Mouse (Mus musculus): Measurements from ENCODE around the gene Thsd4. TPM values are rescaled to one million over a fixed set of nuclear protein-coding genes. Genes with fewer than 3 reads are reported as not detected.

Gene Thsd4
- polyA plus RNA-seq, 1 experiment from 2014 or later = 4.3 TPM

DNA sequence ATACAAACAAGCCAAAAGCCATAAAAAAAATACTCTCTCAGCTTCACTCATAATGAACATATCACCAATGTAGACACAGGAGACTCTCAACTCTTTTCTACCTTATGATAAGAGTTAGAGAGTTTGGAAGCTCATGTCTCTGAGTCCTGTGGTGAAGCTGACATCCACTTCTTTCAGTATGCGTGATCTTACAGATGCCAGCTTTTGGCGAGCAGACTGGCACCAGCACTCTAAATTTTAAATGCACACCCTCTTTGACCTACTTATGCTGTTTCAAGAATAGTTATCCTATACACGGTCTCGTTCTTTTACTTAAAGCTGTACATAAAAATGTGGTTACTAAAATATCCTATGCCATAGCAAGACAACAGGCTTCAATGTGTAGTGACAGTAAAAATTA is 524.1 kb downstream of the Thsd4 start:
- no peaks in the 10 kb centered on the region for H3K36me3 ChIP-seq (ENCODE audit: control insufficient read depth, insufficient read depth, low read length)
- H3K27me3 ChIP-seq (ENCODE audit: control insufficient read depth, insufficient read depth, low read depth, low read length) = no peaks in the 10 kb centered on the region
- H3K4me2 ChIP-seq (ENCODE audit: low read length) = no peak overlapping the region
- H3K27ac ChIP-seq (ENCODE audit: low read length) = no peak overlapping the region
- H3K4me3 ChIP-seq (ENCODE audit: low read depth, low read length) = no peak overlapping the region
- H3K4me1 ChIP-seq (ENCODE audit: control insufficient read depth, insufficient read depth, low read length) = no peaks in the 10 kb centered on the region
- 93% methylated on average over 4 of the region's 4 CpGs for WGBS
- H3K9me3 ChIP-seq (replicated peaks; ENCODE audit: control insufficient read depth, low read length, poor library complexity, severe bottlenecking) = no peaks in the 10 kb centered on the region
- H3K9ac ChIP-seq (ENCODE audit: low read depth, low read length) = no peak overlapping the region
- ATAC-seq = no peak

DNA sequence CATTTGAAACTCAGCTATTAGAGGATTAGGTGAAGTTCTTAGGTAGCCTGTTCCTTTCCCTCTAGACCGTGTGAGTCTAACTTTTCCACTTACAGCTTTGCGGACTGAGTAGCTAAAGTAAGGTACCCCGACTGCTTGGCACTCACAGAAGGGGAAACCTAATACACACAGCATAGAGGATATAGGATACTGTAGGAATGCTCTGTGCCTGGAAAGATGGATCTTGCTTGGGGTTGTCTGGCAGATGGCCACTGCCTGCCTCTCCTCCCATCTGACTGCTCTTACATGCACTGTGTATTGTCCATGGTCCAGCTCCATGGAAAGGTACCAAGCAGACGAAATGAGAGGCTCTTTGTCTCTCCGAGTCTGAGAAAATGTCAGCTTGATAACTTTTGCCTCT is 530.4 kb downstream of the Thsd4 start:
- Histone ChIP-seq H3K27me3 (ENCODE audit: control insufficient read depth, insufficient read depth, low read depth, low read length) (no peaks in the 10 kb centered on the region), H3K4me3 (ENCODE audit: low read depth, low read length) (no peak overlapping the region), H3K9ac (ENCODE audit: low read depth, low read length) (no peak overlapping the region), H3K9me3 (replicated peaks; ENCODE audit: control insufficient read depth, low read length, poor library complexity, severe bottlenecking) (no peaks in the 10 kb centered on the region), H3K4me2 (ENCODE audit: low read length) (no peak overlapping the region), H3K27ac (ENCODE audit: low read length) (no peak overlapping the region), H3K36me3 (ENCODE audit: control insufficient read depth, insufficient read depth, low read length) (no peaks in the 10 kb centered on the region), H3K4me1 (ENCODE audit: control insufficient read depth, insufficient read depth, low read length) (no peaks in the 10 kb centered on the region)
- WGBS = 83% methylated on average over 5 of the region's 5 CpGs
- ATAC-seq = no peak

DNA sequence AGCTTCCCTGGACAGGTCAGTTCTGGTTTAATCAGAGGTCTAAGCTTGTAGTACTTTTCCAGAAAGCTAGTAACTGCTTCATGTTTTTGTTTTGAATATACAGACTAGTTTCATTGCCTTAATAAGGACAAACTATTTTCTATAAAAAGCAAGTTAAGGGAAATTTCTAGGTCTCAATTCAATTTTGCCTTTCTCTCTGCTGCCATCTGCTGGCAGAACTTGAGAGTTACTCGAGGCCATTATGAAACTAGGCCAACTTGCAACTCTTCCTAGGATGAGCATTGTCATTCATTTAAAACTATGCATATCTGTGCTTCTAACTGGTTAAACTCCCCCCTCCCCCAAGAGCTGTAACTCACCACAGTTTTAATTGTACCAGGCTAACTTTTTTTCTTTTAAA is 532.0 kb downstream of the Thsd4 start:
- H3K9ac ChIP-seq (ENCODE audit: low read depth, low read length) = no peak overlapping the region
- no peaks in the 10 kb centered on the region for H3K36me3 ChIP-seq (ENCODE audit: control insufficient read depth, insufficient read depth, low read length)
- H3K27ac ChIP-seq (ENCODE audit: low read length) = no peak overlapping the region
- no peaks in the 10 kb centered on the region for H3K4me1 ChIP-seq (ENCODE audit: control insufficient read depth, insufficient read depth, low read length)
- no peaks in the 10 kb centered on the region for H3K9me3 ChIP-seq (replicated peaks; ENCODE audit: control insufficient read depth, low read length, poor library complexity, severe bottlenecking)
- H3K4me3 ChIP-seq (ENCODE audit: low read depth, low read length) = no peak overlapping the region
- H3K27me3 ChIP-seq (ENCODE audit: control insufficient read depth, insufficient read depth, low read depth, low read length) = no peaks in the 10 kb centered on the region
- no peak overlapping the region for H3K4me2 ChIP-seq (ENCODE audit: low read length)
- 0% methylated on average over 1 of the region's 1 CpGs for WGBS
- no peak for ATAC-seq

DNA sequence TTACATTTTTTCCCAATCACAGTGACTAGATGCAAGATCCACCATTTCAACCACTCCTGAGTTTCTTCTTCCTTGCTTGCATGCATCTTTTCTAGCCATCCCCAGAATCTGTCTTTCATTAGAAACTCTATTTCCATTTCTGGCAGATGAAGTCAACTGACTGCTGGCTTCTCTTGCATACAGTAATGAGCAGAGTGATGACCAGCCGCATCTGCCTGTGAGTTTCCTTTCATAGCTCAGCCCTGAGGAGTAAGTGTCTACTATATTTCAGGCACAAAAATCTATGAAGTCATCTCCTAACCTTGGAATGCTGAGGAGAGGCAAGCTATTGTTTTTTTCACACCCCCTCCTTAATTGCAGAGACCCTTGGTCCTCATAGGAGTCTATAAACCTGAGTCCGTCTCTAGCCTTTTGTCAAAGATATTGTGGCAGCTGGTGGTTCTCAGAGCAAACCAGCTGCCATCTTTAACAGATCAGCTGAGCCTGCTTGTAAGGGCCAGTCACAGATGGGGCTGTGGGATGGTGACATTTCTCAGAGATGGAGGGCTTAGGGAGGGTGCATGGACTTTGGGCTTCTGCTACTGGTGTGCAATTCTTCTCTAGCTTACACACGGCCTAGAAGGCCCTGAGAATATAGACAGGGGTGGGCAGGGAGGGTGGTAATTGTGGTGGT is 535.8 kb downstream of the Thsd4 start:
- H3K36me3 ChIP-seq (ENCODE audit: control insufficient read depth, insufficient read depth, low read length) = no peaks in the 10 kb centered on the region
- WGBS = 71% methylated on average over 3 of the region's 3 CpGs
- H3K4me2 ChIP-seq (ENCODE audit: low read length) = no peak overlapping the region
- H3K27ac ChIP-seq (ENCODE audit: low read length) = no peak overlapping the region
- no peaks in the 10 kb centered on the region for H3K27me3 ChIP-seq (ENCODE audit: control insufficient read depth, insufficient read depth, low read depth, low read length)
- H3K4me3 ChIP-seq (ENCODE audit: low read depth, low read length) = no peak overlapping the region
- no peak for ATAC-seq
- no peak overlapping the region for H3K9ac ChIP-seq (ENCODE audit: low read depth, low read length)
- H3K4me1 ChIP-seq (ENCODE audit: control insufficient read depth, insufficient read depth, low read length) = no peaks in the 10 kb centered on the region
- H3K9me3 ChIP-seq (replicated peaks; ENCODE audit: control insufficient read depth, low read length, poor library complexity, severe bottlenecking) = no peaks in the 10 kb centered on the region

DNA sequence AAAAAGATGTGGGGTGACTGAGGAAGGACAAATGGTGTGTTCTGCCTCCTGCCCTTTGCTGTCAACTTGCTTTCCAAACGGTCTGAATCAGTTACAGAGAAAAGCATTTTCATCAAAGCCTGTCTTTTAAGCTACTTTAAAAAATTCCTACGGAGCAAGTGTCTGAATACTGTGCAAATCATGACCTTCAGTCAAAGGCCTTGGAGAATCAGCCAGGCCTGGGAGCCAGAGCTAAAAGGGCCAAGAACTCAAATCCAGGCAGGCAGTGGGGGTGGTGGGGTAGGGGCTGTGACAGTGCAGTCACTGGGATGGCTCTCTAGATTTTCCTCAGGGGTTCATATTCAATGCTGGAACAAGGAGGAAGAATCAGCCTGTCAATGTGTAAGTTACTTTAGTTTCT is 540.7 kb downstream of the Thsd4 start:
- 30% methylated on average over 2 of the region's 2 CpGs for WGBS
- no peak overlapping the region for H3K4me3 ChIP-seq (ENCODE audit: low read depth, low read length)
- H3K9ac ChIP-seq (ENCODE audit: low read depth, low read length) = no peak overlapping the region
- no peaks in the 10 kb centered on the region for H3K9me3 ChIP-seq (replicated peaks; ENCODE audit: control insufficient read depth, low read length, poor library complexity, severe bottlenecking)
- no peaks in the 10 kb centered on the region for H3K27me3 ChIP-seq (ENCODE audit: control insufficient read depth, insufficient read depth, low read depth, low read length)
- H3K27ac ChIP-seq (ENCODE audit: low read length) = no peak overlapping the region
- no peak overlapping the region for H3K4me2 ChIP-seq (ENCODE audit: low read length)
- ATAC-seq = no peak
- no peaks in the 10 kb centered on the region for H3K4me1 ChIP-seq (ENCODE audit: control insufficient read depth, insufficient read depth, low read length)
- H3K36me3 ChIP-seq (ENCODE audit: control insufficient read depth, insufficient read depth, low read length) = no peaks in the 10 kb centered on the region

DNA sequence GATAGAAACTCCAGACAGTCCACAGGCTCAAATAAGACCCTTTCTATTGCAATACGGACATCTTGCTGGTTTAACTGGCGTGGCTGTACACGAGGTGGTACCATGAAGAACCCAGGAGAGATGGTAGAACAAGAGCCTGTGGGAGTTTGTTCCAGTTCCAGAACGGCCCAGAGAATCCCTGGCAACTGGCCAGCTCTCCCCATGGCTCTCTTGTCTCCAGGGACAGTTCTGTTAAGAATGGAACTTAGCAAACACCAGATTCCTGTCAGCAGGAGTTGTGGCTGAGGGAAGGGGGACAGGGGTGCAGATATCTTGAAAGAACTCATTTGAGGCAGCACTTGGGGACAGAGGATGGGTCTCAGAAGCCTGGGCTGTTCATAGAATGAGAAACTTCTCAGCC is 550.6 kb downstream of the Thsd4 start:
- 66% methylated on average over 4 of the region's 4 CpGs for WGBS
- Histone ChIP-seq H3K4me3 (ENCODE audit: low read depth, low read length) (no peak overlapping the region), H3K4me2 (ENCODE audit: low read length) (no peak overlapping the region), H3K27ac (ENCODE audit: low read length) (no peak overlapping the region), H3K27me3 (ENCODE audit: control insufficient read depth, insufficient read depth, low read depth, low read length) (no peaks in the 10 kb centered on the region), H3K36me3 (ENCODE audit: control insufficient read depth, insufficient read depth, low read length) (no peaks in the 10 kb centered on the region), H3K4me1 (ENCODE audit: control insufficient read depth, insufficient read depth, low read length) (no peaks in the 10 kb centered on the region), H3K9ac (ENCODE audit: low read depth, low read length) (no peak overlapping the region), H3K9me3 (replicated peaks; ENCODE audit: control insufficient read depth, low read length, poor library complexity, severe bottlenecking) (no peaks in the 10 kb centered on the region)
- no peak for ATAC-seq

DNA sequence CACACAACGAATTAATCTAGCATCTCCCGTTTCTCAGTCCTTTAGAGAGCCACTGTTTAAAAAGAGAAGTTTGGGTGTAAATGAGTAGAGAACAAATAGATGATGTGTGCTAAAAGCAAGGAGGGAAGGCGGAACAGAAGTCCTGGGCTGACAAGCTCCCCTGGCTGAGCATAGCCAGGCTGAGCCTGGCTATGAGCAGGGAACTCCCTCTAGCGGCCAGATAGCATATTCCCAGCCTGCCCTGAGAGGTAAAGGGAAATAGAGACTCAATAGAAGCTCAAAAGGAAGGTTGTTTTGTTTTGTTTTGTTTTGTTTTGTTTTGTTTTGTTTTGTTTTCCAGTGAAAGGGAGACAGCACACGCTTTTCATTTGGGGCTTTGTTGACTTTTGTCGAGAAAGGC is 552.5 kb downstream of the Thsd4 start:
- Histone ChIP-seq H3K27ac (ENCODE audit: low read length) (no peak overlapping the region), H3K36me3 (ENCODE audit: control insufficient read depth, insufficient read depth, low read length) (no peaks in the 10 kb centered on the region), H3K4me2 (ENCODE audit: low read length) (no peak overlapping the region), H3K4me3 (ENCODE audit: low read depth, low read length) (no peak overlapping the region), H3K4me1 (ENCODE audit: control insufficient read depth, insufficient read depth, low read length) (no peaks in the 10 kb centered on the region), H3K9me3 (replicated peaks; ENCODE audit: control insufficient read depth, low read length, poor library complexity, severe bottlenecking) (no peaks in the 10 kb centered on the region), H3K9ac (ENCODE audit: low read depth, low read length) (no peak overlapping the region), H3K27me3 (ENCODE audit: control insufficient read depth, insufficient read depth, low read depth, low read length) (no peaks in the 10 kb centered on the region)
- ATAC-seq = peak; percentile 67; the same call in 1 of the 2 replicates
- WGBS = 23% methylated on average over 6 of the region's 6 CpGs

DNA sequence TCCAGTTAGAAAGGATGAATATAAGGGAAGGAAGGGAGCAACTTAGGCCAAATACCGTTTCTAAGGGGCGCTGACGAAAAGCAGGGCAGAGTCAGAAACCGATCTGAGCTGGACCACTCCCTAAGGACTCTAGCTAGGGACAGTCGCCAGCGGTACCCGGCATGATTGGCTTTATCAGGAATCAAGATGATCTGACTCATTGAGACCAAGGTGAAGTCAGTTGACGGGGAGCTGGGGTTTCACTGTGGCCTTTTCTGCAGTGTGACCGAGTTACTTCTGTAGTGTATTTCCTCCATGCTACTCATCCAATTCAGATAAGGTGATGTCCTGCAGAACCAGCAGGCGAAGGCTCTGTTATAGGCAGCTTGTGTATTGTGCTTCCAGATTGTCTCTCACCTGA is 556.8 kb downstream of the Thsd4 start:
- Histone ChIP-seq H3K36me3 (ENCODE audit: control insufficient read depth, insufficient read depth, low read length) (no peaks in the 10 kb centered on the region), H3K4me3 (ENCODE audit: low read depth, low read length) (no peak overlapping the region), H3K4me1 (ENCODE audit: control insufficient read depth, insufficient read depth, low read length) (no peaks in the 10 kb centered on the region), H3K9me3 (replicated peaks; ENCODE audit: control insufficient read depth, low read length, poor library complexity, severe bottlenecking) (no peaks in the 10 kb centered on the region), H3K27ac (ENCODE audit: low read length) (no peak overlapping the region), H3K27me3 (ENCODE audit: control insufficient read depth, insufficient read depth, low read depth, low read length) (no peaks in the 10 kb centered on the region), H3K9ac (ENCODE audit: low read depth, low read length) (no peak overlapping the region), H3K4me2 (ENCODE audit: low read length) (no peak overlapping the region)
- no peak for ATAC-seq
- WGBS = 89% methylated on average over 10 of the region's 10 CpGs

DNA sequence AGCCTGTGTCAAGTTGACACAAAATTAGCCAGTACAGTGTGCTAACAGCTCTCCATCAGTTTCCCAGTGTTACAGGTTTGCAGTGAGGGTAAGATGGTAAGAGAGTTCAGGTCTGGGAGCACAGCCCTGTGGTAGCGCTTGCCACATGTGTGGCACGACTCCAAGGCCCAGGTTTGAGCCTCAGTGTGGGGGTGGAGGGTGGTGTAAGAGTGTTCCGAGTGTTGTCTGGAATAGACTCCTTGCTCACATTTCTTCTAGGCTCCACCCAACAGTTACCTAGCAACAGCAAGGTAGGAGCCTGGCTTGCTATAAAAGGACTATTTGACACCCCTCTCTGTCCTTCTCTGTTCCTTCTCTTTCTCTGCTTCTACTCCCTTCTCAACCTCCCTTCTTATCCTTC is 557.5 kb downstream of the Thsd4 start:
- no peak for ATAC-seq
- H3K36me3 ChIP-seq (ENCODE audit: control insufficient read depth, insufficient read depth, low read length) = no peaks in the 10 kb centered on the region
- no peaks in the 10 kb centered on the region for H3K27me3 ChIP-seq (ENCODE audit: control insufficient read depth, insufficient read depth, low read depth, low read length)
- H3K27ac ChIP-seq (ENCODE audit: low read length) = no peak overlapping the region
- 58% methylated on average over 3 of the region's 3 CpGs for WGBS
- no peaks in the 10 kb centered on the region for H3K9me3 ChIP-seq (replicated peaks; ENCODE audit: control insufficient read depth, low read length, poor library complexity, severe bottlenecking)
- no peaks in the 10 kb centered on the region for H3K4me1 ChIP-seq (ENCODE audit: control insufficient read depth, insufficient read depth, low read length)
- no peak overlapping the region for H3K9ac ChIP-seq (ENCODE audit: low read depth, low read length)
- H3K4me3 ChIP-seq (ENCODE audit: low read depth, low read length) = no peak overlapping the region
- H3K4me2 ChIP-seq (ENCODE audit: low read length) = no peak overlapping the region
